Mouse (Mus musculus): Measurements from ENCODE around the gene Slc18a3.
A peak's percentile ranks its signal among the peaks of the same experiment; 100 is the strongest.

Slc18a3 gene

DNA sequence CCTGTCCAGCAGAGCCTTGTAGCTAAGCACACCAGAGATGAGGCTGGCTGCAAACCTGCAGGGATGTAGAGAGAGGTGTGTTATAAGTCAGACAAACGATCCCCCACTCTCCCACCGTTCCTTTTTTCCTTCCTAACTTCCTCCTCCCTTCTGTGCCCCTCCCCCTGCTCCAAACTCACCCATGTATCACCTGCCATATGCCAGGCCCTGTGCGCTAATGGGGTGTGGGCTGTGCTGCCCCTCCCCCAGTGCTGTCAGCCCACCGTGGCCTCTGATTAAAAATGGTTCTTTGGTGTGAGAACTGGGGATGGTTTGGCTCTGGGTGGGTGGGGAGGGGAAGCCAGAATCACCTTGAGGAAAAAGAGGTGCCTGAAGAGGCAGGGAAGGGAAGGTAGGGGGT, 12.1 kb downstream of the Slc18a3 start:
- no peak for DNase-seq

DNA sequence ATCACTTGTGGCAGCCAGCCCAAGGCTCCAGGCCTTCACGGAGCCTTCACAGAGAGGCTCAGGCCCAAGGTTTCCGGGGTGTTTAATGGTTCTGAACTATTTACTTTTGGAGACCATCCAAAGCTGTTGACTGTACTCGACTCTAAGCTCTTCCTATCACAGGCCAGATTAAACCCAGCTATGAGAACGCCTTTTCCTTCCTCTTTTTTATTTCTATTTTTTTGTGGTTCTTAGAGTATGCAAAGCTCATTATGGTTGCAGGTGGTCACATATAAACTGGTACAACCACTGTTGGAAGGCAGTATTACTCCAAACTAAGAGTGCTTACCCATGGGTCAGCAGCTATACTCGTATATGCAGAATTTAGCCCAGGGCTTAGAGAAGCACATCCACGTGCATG, 17.7 kb downstream of the Slc18a3 start:
- no peak for DNase-seq

DNA sequence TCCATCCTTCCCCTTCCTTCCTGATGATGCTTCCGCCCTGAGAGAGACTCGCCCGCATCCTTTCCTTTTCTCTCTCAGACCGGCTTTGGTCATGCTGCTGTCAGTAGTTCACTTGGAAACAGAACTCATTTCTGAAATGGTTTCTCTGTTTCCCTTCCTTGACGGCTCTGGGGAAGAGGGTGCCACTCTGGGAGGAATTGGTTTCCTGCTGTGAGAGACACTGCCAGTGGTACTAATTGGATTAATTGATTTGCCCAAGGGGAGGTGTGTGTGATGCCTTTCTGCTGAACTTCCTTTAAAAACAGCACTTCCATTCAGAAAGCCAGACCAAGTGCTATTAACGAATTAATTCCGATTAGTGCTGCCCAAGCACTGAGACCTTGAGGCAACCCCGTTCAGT, 21.2 kb downstream of the Slc18a3 start:
- no peak for DNase-seq

DNA sequence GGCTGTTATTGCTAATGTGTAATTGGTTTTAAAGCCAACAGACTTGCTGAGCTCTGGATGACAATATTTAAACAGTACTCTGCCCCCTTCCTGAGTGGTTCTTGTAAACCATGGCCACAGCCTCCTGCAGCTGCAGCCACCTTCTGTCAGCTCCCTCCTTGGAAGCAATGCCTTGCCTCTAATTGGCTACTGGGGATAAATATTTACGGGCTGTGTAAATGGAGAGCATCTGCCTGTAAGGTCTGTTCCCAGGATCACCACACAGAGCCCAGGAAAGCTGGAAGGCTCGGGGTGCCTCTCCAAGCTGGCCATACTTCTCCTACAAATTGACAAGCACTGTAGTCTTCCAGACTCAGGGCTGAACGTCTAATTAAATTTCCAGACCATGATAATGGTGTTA, 24.9 kb downstream of the Slc18a3 start:
- no peak for DNase-seq

DNA sequence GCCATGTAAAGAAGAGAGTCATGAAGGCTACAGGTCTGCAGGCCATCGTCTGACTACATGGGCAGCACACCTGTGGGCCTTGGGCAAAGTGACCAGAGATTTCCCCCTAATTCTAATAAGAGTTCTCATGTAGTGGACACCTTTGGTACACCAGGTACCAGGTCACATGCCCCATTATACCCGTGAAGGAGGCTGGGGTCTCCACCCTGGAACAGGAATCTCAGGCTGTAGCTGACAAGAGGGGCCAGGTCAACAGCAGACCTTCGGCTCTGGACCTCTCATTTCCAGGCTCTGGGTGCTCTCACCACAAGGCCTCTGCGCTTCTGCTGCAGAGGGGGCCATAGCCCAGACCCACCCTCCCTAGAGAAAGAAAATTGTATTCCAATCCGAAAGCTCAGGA, 25.3 kb downstream of the Slc18a3 start:
- no peak for DNase-seq

DNA sequence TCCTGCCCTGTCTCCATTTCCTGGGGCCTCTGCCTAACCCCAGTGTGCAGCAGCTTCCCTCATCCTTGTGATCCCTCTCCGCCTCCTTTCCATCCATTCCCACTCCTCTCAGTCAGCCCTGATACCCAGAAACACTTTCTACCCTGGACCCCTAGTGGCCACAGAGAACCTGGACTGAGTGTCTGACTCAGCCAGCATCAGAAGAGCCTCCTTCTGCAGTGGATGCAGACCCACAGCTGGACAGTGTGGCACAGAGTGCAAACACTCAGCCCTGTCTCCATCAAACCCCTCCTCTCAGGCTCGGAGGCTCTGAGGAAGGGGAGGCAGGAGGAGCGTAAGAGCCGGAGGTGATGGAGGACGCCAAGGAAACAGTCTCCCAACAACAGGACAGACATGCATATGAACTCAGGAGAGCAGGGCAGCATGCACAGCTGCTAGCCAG, 27.3 kb downstream of the Slc18a3 start:
- DNase-seq: no peak

DNA sequence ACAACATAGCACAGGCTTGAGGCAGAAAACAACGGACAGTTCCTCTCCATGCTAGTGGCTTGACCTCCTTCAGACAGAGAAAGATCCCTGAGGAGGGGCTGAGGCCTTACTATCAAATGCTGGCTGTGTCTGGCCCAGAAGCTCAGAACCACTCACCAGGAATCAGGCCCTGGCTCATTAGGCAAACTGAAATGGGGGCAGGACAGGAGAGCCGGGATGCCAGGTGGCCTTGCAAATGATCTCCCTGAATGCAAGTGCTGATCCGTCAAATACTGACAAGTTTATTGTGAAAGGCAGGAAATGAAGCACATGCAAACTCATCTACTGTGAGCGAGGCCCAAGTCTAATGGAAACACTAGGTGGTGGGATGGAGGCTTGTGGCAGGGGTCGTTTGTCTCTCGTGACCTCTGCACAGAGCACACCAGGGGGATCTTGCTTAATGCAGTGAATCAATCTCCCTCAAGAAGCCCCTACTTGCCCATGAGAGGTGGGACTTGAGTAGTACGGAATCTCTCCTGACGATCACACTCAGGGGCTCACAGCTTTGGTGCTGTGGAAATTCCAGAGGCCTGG, 35.5 kb downstream of the Slc18a3 start:
- no peak for DNase-seq

DNA sequence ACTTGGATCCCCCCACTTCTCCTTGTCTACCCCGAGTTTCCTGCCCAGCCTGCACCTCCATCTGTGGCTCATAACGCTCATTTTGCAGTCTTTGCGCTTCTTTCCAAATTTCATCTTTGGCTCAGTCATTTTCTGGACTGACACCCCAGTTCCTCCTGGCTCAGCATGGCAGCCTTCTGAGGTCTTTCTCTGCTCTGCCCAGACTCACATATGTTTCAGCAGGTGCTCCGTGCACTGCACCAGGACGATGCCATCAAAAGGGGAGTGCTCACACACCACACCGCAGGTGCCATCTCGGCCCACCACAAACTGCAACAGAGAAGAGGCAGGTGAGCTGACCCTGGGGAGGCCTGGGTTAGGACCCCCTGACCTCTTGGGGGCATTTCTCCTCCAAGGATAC, 40.7 kb downstream of the Slc18a3 start:
- DNase-seq: peak; percentile 80

DNA sequence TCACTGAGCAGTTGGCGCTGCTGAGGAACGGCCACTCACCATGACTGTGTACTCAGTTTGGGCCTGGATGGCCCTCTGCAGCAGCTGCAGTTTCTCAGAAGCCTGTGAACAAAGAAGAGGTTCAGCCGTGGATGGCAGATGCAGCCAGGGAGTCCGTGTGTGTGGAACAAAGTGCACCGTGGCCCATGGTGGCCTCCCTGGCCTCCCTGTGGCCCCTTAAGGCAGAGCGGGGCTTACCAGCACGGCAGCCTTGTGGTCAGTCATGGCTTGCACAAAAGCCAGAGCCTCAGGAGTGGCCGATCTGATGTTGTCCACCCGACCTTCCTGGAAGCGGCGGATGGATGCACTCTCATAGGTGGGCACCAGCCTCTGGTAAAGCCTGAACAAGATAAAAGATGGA, 45.9 kb downstream of the Slc18a3 start:
- no peak for DNase-seq
